Mouse (Mus musculus): ENCODE measurements around the gene Canx.

Canx gene

GRCm38 (mm10) chr11:50275568-50276151 is 49.8 kb downstream of the Canx start:
- DNase-seq (ENCODE audit: low spot score): no peak

GRCm38 (mm10) chr11:50275077-50275476 is 50.4 kb downstream of the Canx start:
- no peak for DNase-seq (ENCODE audit: low spot score)

- no peak for DNase-seq (ENCODE audit: low spot score)
Measured at GRCm38 (mm10) chr11:50272819-50273218, 52.7 kb downstream of the Canx start.

GRCm38 (mm10) chr11:50269885-50270284 is 55.6 kb downstream of the Canx start:
- DNase-seq (ENCODE audit: low spot score): no peak

- no peak for DNase-seq (ENCODE audit: low spot score)
Measured at GRCm38 (mm10) chr11:50269163-50269562, 56.3 kb downstream of the Canx start.

GRCm38 (mm10) chr11:50266997-50267396 is 58.5 kb downstream of the Canx start:
- no peak for DNase-seq (ENCODE audit: low spot score)

- DNase-seq (ENCODE audit: low spot score): no peak
Measured at GRCm38 (mm10) chr11:50265931-50266330, 59.5 kb downstream of the Canx start.

GRCm38 (mm10) chr11:50263198-50263597 is 62.3 kb downstream of the Canx start:
- no peak for DNase-seq (ENCODE audit: low spot score)

GRCm38 (mm10) chr11:50262020-50262419 is 63.5 kb downstream of the Canx start:
- DNase-seq (ENCODE audit: low spot score): no peak

GRCm38 (mm10) chr11:50258310-50258709 is 67.2 kb downstream of the Canx start:
- DNase-seq (ENCODE audit: low spot score): no peak

- no peak for DNase-seq (ENCODE audit: low spot score)
Measured at GRCm38 (mm10) chr11:50256615-50257014, 68.9 kb downstream of the Canx start.

GRCm38 (mm10) chr11:50254010-50254580 is 71.4 kb downstream of the Canx start:
- no peak for DNase-seq (ENCODE audit: low spot score)

- DNase-seq (ENCODE audit: low spot score): no peak
Measured at GRCm38 (mm10) chr11:50253393-50253792, 72.1 kb downstream of the Canx start.

GRCm38 (mm10) chr11:50252684-50253265 is 72.7 kb downstream of the Canx start:
- DNase-seq (ENCODE audit: low spot score): no peak

GRCm38 (mm10) chr11:50252166-50252565 is 73.3 kb downstream of the Canx start:
- DNase-seq (ENCODE audit: low spot score): no peak

GRCm38 (mm10) chr11:50248473-50249171 is 76.9 kb downstream of the Canx start:
- DNase-seq (ENCODE audit: low spot score): no peak

- no peak for DNase-seq (ENCODE audit: low spot score)
Measured at GRCm38 (mm10) chr11:50245269-50245668, 80.2 kb downstream of the Canx start.
